Mouse (Mus musculus) ES-Bruce4 (cell line): ENCODE data around the gene Mum1. TPM values are rescaled to one million over a fixed set of nuclear protein-coding genes. Genes with fewer than 3 reads are reported as not detected.

ENCODE experiments used
- H3K27ac ChIP-seq: 2 replicates; pipeline ENCODE4 v1.5.1; 2012; ENCODE audit warnings: low read length, inconsistent platforms; ENCODE audit not compliant: insufficient read depth
- H3K27me3 ChIP-seq: 2 replicates; pipeline ENCODE4 v1.6.1; 2012; ENCODE audit warnings: mild to moderate bottlenecking, low read length, inconsistent platforms; ENCODE audit not compliant: control insufficient read depth, poor library complexity, insufficient read depth, severe bottlenecking
- H3K36me3 ChIP-seq: 2 replicates; pipeline ENCODE4 v1.6.1; 2012; ENCODE audit warnings: inconsistent platforms, mild to moderate bottlenecking, low read length, moderate library complexity; ENCODE audit not compliant: control insufficient read depth, poor library complexity, insufficient read depth, severe bottlenecking
- H3K4me1 ChIP-seq: one replicate; pipeline ENCODE4 v1.8.1; 2011; ENCODE audit warnings: low read length; ENCODE audit not compliant: control insufficient read depth, insufficient read depth
- H3K4me3 ChIP-seq: 2 replicates; pipeline ENCODE4 v1.5.1; 2011; ENCODE audit warnings: low read depth, mild to moderate bottlenecking, low read length
- H3K9ac ChIP-seq: 2 replicates; pipeline ENCODE4 v1.6.1; 2012; ENCODE audit warnings: low read depth, mild to moderate bottlenecking, inconsistent platforms; ENCODE audit not compliant: poor library complexity, severe bottlenecking
- H3K9me3 ChIP-seq: replicated peaks from 2 replicates; pipeline ENCODE4 v1.6.1; 2012; ENCODE audit warnings: mild to moderate bottlenecking, low read length, inconsistent platforms; ENCODE audit not compliant: control insufficient read depth, poor library complexity, insufficient read depth, severe bottlenecking
- CTCF ChIP-seq: IDR thresholded peaks from one replicate; pipeline ENCODE4 v1.8.1; 2011; ENCODE audit warnings: low read depth, low read length
- EP300 ChIP-seq: IDR thresholded peaks from 2 replicates; pipeline ENCODE4 v1.6.1; 2011; ENCODE audit warnings: low read depth, low read length; ENCODE audit not compliant: insufficient read depth
- POLR2A ChIP-seq: IDR thresholded peaks from one replicate; pipeline ENCODE4 v1.8.1; 2011; ENCODE audit warnings: low read length; ENCODE audit not compliant: insufficient read depth
- polyA plus RNA-seq: library from polyadenylated mRNA; stranded (reverse); fragments of >200 nt; gene quantifications from 2 replicates; pipeline ENCODE4 v1.2.4, GENCODE M21; 2011; ENCODE audit warnings: low read depth; ENCODE audit not compliant: missing spikeins, insufficient read depth, insufficient read length

Gene Mum1
- polyA plus RNA-seq, 1 experiment, result 35.7 TPM

GRCm38 (mm10) chr10:80236145-80236825, 10.1 kb downstream of the Mum1 start:
- TF ChIP-seq POLR2A (no peak), EP300 (no peak), CTCF (no peak)
- peaks cover 47% of the 10 kb centered on the region for H3K36me3 ChIP-seq
- no peak overlapping the region for H3K4me3 ChIP-seq
- H3K9me3 ChIP-seq, result no peaks in the 10 kb centered on the region
- no peak overlapping the region for H3K9ac ChIP-seq
- H3K27ac ChIP-seq, result no peak overlapping the region
- H3K27me3 ChIP-seq, result no peaks in the 10 kb centered on the region
- H3K4me1 ChIP-seq, result no peaks in the 10 kb centered on the region

GRCm38 (mm10) chr10:80237020-80237419, 10.8 kb downstream of the Mum1 start:
- Histone ChIP-seq H3K36me3 (peaks cover 50% of the 10 kb centered on the region), H3K4me3 (no peak overlapping the region), H3K9ac (no peak overlapping the region), H3K27ac (no peak overlapping the region), H3K27me3 (no peaks in the 10 kb centered on the region), H3K4me1 (no peaks in the 10 kb centered on the region), H3K9me3 (no peaks in the 10 kb centered on the region)
- TF ChIP-seq CTCF (no peak), POLR2A (no peak), EP300 (no peak)

GRCm38 (mm10) chr10:80238306-80238705, 12.1 kb downstream of the Mum1 start:
- TF ChIP-seq CTCF (no peak), EP300 (no peak), POLR2A (no peak)
- no peak overlapping the region for H3K4me3 ChIP-seq

GRCm38 (mm10) chr10:80239791-80240190, 13.6 kb downstream of the Mum1 start:
- H3K4me1 ChIP-seq, result no peaks in the 10 kb centered on the region
- H3K4me3 ChIP-seq, result no peak overlapping the region
- no peak overlapping the region for H3K9ac ChIP-seq
- no peaks in the 10 kb centered on the region for H3K27me3 ChIP-seq
- TF ChIP-seq POLR2A, result no peak
- TF ChIP-seq EP300, result no peak
- TF ChIP-seq CTCF, result no peak
- peaks cover 38% of the 10 kb centered on the region for H3K36me3 ChIP-seq
- no peak overlapping the region for H3K27ac ChIP-seq
- no peaks in the 10 kb centered on the region for H3K9me3 ChIP-seq

More at GRCm38 (mm10) chr10:80238306-80238705, 12.1 kb downstream of the Mum1 start:
- no peaks in the 10 kb centered on the region for H3K9me3 ChIP-seq
- H3K4me1 ChIP-seq, result no peaks in the 10 kb centered on the region
- peaks cover 46% of the 10 kb centered on the region for H3K36me3 ChIP-seq
- no peak overlapping the region for H3K9ac ChIP-seq
- H3K27me3 ChIP-seq, result no peaks in the 10 kb centered on the region
- no peak overlapping the region for H3K27ac ChIP-seq

GRCm38 (mm10) chr10:80242088-80242487, 15.9 kb downstream of the Mum1 start:
- Histone ChIP-seq H3K4me1 (no peaks in the 10 kb centered on the region), H3K9ac (no peak overlapping the region), H3K27ac (no peak overlapping the region), H3K4me3 (no peak overlapping the region), H3K9me3 (no peaks in the 10 kb centered on the region), H3K27me3 (no peaks in the 10 kb centered on the region), H3K36me3 (peaks cover 29% of the 10 kb centered on the region)
- no peak for TF ChIP-seq CTCF
- TF ChIP-seq EP300, result no peak
- TF ChIP-seq POLR2A, result no peak

GRCm38 (mm10) chr10:80242607-80243006, 16.4 kb downstream of the Mum1 start:
- H3K27ac ChIP-seq, result no peak overlapping the region
- H3K4me3 ChIP-seq, result no peak overlapping the region
- peaks cover 26% of the 10 kb centered on the region for H3K36me3 ChIP-seq
- TF ChIP-seq EP300, result no peak
- no peak for TF ChIP-seq POLR2A
- TF ChIP-seq CTCF, result no peak
- H3K9me3 ChIP-seq, result no peaks in the 10 kb centered on the region
- H3K27me3 ChIP-seq, result no peaks in the 10 kb centered on the region
- H3K4me1 ChIP-seq, result no peaks in the 10 kb centered on the region
- H3K9ac ChIP-seq, result no peak overlapping the region
